Mouse (Mus musculus): Measurements from ENCODE around the gene Nrip2. TPM values are rescaled to one million over a fixed set of nuclear protein-coding genes. Genes with fewer than 3 reads are reported as not detected.
A peak's percentile ranks its signal among the peaks of the same experiment; 100 is the strongest.

Nrip2 gene
- total RNA-seq (2018; cell fraction: chromatin; rRNA removed), result not detected
- not detected for total RNA-seq (2018; cell fraction: cytosol; rRNA removed)
- total RNA-seq (2018; cell fraction: nucleus; rRNA removed), result not detected
- polyA plus RNA-seq (2018), result not detected in 3 replicates

GRCm38 (mm10) chr6:128398996-128399395 is at the start of gene Nrip2:
TSS of gene Nrip2 (plus strand) at chr6:128399296.
- H3K4me3 ChIP-seq (ENCODE audit: inconsistent target), result no peak within 1 kb of the TSS
- 90% methylated on average over 3 of the region's 3 CpGs for WGBS (ENCODE audit: missing documents)
- no peaks in the 10 kb centered on the region for H3K79me2 ChIP-seq (ENCODE audit: inconsistent target)
- H3K27ac ChIP-seq, result no peak within 1 kb of the TSS
- H3K36me3 ChIP-seq (ENCODE audit: inconsistent target), result no peaks in the 10 kb centered on the region

- 34% methylated on average over 7 of the region's 7 CpGs for WGBS (ENCODE audit: missing documents)
- no peaks in the 10 kb centered on the region for H3K36me3 ChIP-seq (ENCODE audit: inconsistent target)
- H3K27ac ChIP-seq, result no peak overlapping the region
- no peaks in the 10 kb centered on the region for H3K79me2 ChIP-seq (ENCODE audit: inconsistent target)
- no peak overlapping the region for H3K4me3 ChIP-seq (ENCODE audit: inconsistent target)
Measured at GRCm38 (mm10) chr6:128349711-128350110, 49.4 kb upstream of the Nrip2 start.

DNA sequence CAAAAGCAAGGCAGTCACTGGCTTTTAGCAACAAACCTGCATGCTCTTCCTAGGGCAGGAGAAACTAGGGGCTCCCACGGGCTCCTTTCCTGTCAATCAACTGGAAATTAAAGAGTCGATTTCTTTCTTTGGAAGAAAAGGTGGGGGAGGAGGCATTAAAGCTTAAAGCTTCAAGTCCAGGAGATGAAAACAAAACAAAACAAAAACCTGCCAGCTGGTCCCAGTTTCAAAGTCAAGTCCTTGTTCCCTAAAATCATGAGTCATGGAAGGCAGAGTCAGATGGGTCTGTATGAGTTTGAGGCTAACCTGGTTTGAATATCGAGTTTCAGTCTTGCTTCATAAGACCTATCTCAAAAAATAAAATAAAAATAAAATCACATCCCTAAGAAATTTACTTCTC is 45.0 kb upstream of the Nrip2 start:
- H3K4me3 ChIP-seq (ENCODE audit: inconsistent target), result no peak overlapping the region
- no peak overlapping the region for H3K27ac ChIP-seq
- no peaks in the 10 kb centered on the region for H3K36me3 ChIP-seq (ENCODE audit: inconsistent target)
- H3K79me2 ChIP-seq (ENCODE audit: inconsistent target), result no peaks in the 10 kb centered on the region
- 77% methylated on average over 3 of the region's 3 CpGs for WGBS (ENCODE audit: missing documents)

GRCm38 (mm10) chr6:128355201-128355681 is 43.9 kb upstream of the Nrip2 start:
- 4% methylated on average over 28 of the region's 28 CpGs for WGBS (ENCODE audit: missing documents)
- Histone ChIP-seq H3K36me3 (ENCODE audit: inconsistent target) (no peaks in the 10 kb centered on the region), H3K27ac (no peak overlapping the region), H3K79me2 (ENCODE audit: inconsistent target) (peaks cover 7% of the 10 kb centered on the region; the same call in 1 of the 2 replicates), H3K4me3 (ENCODE audit: inconsistent target) (peak overlapping the region; percentile 77)

- WGBS (ENCODE audit: missing documents), result 1% methylated on average over 42 of the region's 42 CpGs
- Histone ChIP-seq H3K79me2 (ENCODE audit: inconsistent target) (peaks cover 13% of the 10 kb centered on the region; the same call in 1 of the 2 replicates), H3K36me3 (ENCODE audit: inconsistent target) (no peaks in the 10 kb centered on the region), H3K4me3 (ENCODE audit: inconsistent target) (peak within 1 kb of the TSS; percentile 77), H3K27ac (no peak within 1 kb of the TSS)
Measured at GRCm38 (mm10) chr6:128355726-128356416, 43.2 kb upstream of the Nrip2 start, which contains the start of gene Tulp3. TSS of gene Tulp3 (minus strand) at chr6:128355851.

- no peak overlapping the region for H3K4me3 ChIP-seq (ENCODE audit: inconsistent target)
- 80% methylated on average over 2 of the region's 2 CpGs for WGBS (ENCODE audit: missing documents)
- H3K36me3 ChIP-seq (ENCODE audit: inconsistent target), result no peaks in the 10 kb centered on the region
- H3K27ac ChIP-seq, result no peak overlapping the region
- H3K79me2 ChIP-seq (ENCODE audit: inconsistent target), result peaks cover 37% of the 10 kb centered on the region
Measured at GRCm38 (mm10) chr6:128358999-128359398, 40.1 kb upstream of the Nrip2 start.

- 47% methylated on average over 5 of the region's 9 CpGs for WGBS (ENCODE audit: missing documents)
Measured at GRCm38 (mm10) chr6:128361901-128362300, 37.2 kb upstream of the Nrip2 start.

GRCm38 (mm10) chr6:128362381-128363006 is 36.6 kb upstream of the Nrip2 start, which contains the start of the genes Rhno1 and Foxm1:
TSS of gene Rhno1 (minus strand) at chr6:128362911.
TSS of gene Foxm1 (plus strand) at chr6:128362967.
- Histone ChIP-seq H3K4me3 (ENCODE audit: inconsistent target) (peak within 1 kb of the TSS; percentile 80), H3K27ac (peak within 1 kb of the TSS; percentile 58), H3K36me3 (ENCODE audit: inconsistent target) (no peaks in the 10 kb centered on the region), H3K79me2 (ENCODE audit: inconsistent target) (peaks cover 62% of the 10 kb centered on the region)
- WGBS (ENCODE audit: missing documents), result under 1% methylated on average over 76 of the region's 76 CpGs

More at GRCm38 (mm10) chr6:128361901-128362300, 37.2 kb upstream of the Nrip2 start:
- peak overlapping the region; percentile 58 for H3K27ac ChIP-seq
- peak overlapping the region; percentile 80 for H3K4me3 ChIP-seq (ENCODE audit: inconsistent target)
- H3K36me3 ChIP-seq (ENCODE audit: inconsistent target), result no peaks in the 10 kb centered on the region
- H3K79me2 ChIP-seq (ENCODE audit: inconsistent target), result peaks cover 62% of the 10 kb centered on the region

GRCm38 (mm10) chr6:128363007-128363825 is 35.9 kb upstream of the Nrip2 start:
- Histone ChIP-seq H3K4me3 (ENCODE audit: inconsistent target) (peak overlapping the region; percentile 58), H3K79me2 (ENCODE audit: inconsistent target) (peaks cover 62% of the 10 kb centered on the region), H3K36me3 (ENCODE audit: inconsistent target) (no peaks in the 10 kb centered on the region), H3K27ac (peak overlapping the region; percentile 48)
- WGBS (ENCODE audit: missing documents), result 1% methylated on average over 46 of the region's 46 CpGs

DNA sequence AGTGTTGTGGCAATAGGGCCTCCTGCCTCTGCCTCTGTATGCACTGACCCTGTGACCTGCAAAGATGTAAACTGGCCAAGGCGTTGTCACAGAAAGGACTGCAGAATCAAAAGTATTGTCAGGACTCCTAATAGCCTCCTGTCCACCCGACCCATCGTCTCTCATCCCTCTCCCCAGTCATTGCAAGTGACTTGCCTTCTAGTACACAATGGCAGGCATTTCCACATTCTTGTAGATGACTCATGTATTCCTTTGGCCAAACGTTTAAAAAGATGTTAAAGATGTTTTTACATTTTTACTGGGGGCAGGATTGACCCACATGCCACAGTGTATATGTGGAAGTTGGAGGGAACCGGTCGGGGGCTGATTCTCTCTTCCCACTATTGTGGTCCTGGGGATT is 34.4 kb upstream of the Nrip2 start:
- Histone ChIP-seq H3K4me3 (ENCODE audit: inconsistent target) (no peak overlapping the region), H3K79me2 (ENCODE audit: inconsistent target) (peaks cover 60% of the 10 kb centered on the region), H3K36me3 (ENCODE audit: inconsistent target) (no peaks in the 10 kb centered on the region), H3K27ac (no peak overlapping the region)
- WGBS (ENCODE audit: missing documents), result 53% methylated on average over 5 of the region's 6 CpGs

- 96% methylated on average over 5 of the region's 5 CpGs for WGBS (ENCODE audit: missing documents)
- H3K79me2 ChIP-seq (ENCODE audit: inconsistent target), result peaks cover 43% of the 10 kb centered on the region
- no peak overlapping the region for H3K4me3 ChIP-seq (ENCODE audit: inconsistent target)
- no peaks in the 10 kb centered on the region for H3K36me3 ChIP-seq (ENCODE audit: inconsistent target)
- H3K27ac ChIP-seq, result no peak overlapping the region
Measured at GRCm38 (mm10) chr6:128366466-128366865, 32.6 kb upstream of the Nrip2 start.

GRCm38 (mm10) chr6:128370040-128370439 is 29.1 kb upstream of the Nrip2 start:
- H3K27ac ChIP-seq, result no peak overlapping the region
- WGBS (ENCODE audit: missing documents), result 99% methylated on average over 5 of the region's 5 CpGs
- H3K36me3 ChIP-seq (ENCODE audit: inconsistent target), result no peaks in the 10 kb centered on the region

DNA sequence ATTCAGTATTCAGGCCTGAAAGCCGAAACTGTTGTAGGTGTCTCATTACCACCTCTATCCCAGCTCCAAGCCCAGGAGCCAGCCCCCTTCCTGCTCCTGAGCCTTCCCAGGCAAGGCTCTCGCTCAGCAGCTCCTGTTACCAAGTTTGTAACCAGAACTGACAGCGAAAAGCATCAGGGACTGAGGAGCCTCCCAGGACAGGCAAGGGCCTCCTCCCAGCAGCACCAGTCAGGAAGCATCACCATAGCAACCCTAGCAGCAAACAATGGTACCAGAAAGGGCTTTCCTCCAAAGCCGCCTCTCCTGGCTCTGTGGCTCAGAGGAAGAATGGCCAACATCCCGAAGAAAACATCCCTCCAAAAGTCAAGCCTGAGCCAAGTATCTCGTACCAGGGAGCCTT is 23.9 kb upstream of the Nrip2 start, which contains the start of the genes Tex52 and Gm44596:
Gene Tex52 (plus strand): TSS at position 265 of the 400 bp plus-strand sequence.
Gene Gm44596 (plus strand): TSS at position 312 of the 400 bp plus-strand sequence.
- no peak within 1 kb of the TSS for H3K27ac ChIP-seq
- no peaks in the 10 kb centered on the region for H3K36me3 ChIP-seq (ENCODE audit: inconsistent target)
- no peak within 1 kb of the TSS for H3K4me3 ChIP-seq (ENCODE audit: inconsistent target)
- WGBS (ENCODE audit: missing documents), result 93% methylated on average over 3 of the region's 6 CpGs
- H3K79me2 ChIP-seq (ENCODE audit: inconsistent target), result no peaks in the 10 kb centered on the region

More at GRCm38 (mm10) chr6:128370040-128370439, 29.1 kb upstream of the Nrip2 start:
- H3K4me3 ChIP-seq (ENCODE audit: inconsistent target), result no peak overlapping the region
- H3K79me2 ChIP-seq (ENCODE audit: inconsistent target), result peaks cover 15% of the 10 kb centered on the region
